Mouse (Mus musculus) hindbrain, embryonic 12.5 days (tissue): ENCODE measurements around the gene Sbf2. TPM values are rescaled to one million over a fixed set of nuclear protein-coding genes. Genes with fewer than 3 reads are reported as not detected.

Experiments used
- polyA plus RNA-seq: library from polyadenylated mRNA; unstranded; fragments of >200 nt; fragmentation: Nextera tagmentation; extraction: Ambion mirVana; gene quantifications from 2 replicates; pipeline ENCODE4 v1.2.1, GENCODE M21; 2016

Sbf2 gene
- polyA plus RNA-seq, 1 experiment from 2014 or later, result 56.0 TPM

Other genes starting within 250 kb of the Sbf2 start
- gene Adm, start 12.7 kb upstream of the Sbf2 start, polyA plus RNA-seq, result 4.0 and 4.2 TPM in 2 replicates
- gene Ampd3, start 153.3 kb upstream of the Sbf2 start, polyA plus RNA-seq, result 4.0 TPM in 2 replicates
- 25.7 and 27.7 TPM in 2 replicates for gene Rnf141, start 229.5 kb upstream of the Sbf2 start, polyA plus RNA-seq
- gene Lyve1, start 248.3 kb upstream of the Sbf2 start, polyA plus RNA-seq, result 4.7 and 5.3 TPM in 2 replicates